Mouse (Mus musculus) C2C12 (cell line): ENCODE measurements around the gene Tuba1a.

Source experiments
- CTCF ChIP-seq: IDR thresholded peaks from one replicate; pipeline ENCODE4 v1.5.1; 2011; ENCODE audit not compliant: control insufficient read depth, insufficient read depth, insufficient read length
- MAX ChIP-seq: IDR thresholded peaks from one replicate; pipeline ENCODE4 v1.6.1; 2011; ENCODE audit warnings: mild to moderate bottlenecking, control low read depth
- USF1 ChIP-seq: IDR thresholded peaks from one replicate; pipeline ENCODE4 v1.6.1; 2011; ENCODE audit warnings: low read depth, mild to moderate bottlenecking, control low read depth, moderate library complexity

DNA sequence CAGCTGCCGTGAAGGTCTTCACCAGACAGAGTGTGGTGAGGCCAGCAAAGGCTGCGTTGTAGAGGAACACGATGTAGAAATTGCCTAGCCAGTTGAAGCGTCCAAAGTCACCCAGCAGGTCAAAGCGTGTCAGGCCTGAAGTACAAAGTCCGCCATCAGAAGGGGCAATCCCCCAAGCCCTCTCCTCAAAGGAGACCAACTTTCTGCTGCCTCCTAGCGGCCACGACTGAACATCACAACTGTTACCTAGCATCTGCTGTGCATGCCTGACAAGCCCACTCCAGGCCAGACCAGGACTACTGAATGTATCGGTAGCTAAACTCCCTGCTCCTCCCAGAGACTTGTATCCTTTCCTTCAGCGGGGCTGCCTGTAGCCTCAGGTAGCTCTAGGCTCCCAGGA is 48.8 kb downstream of the Tuba1a start:
- peak; percentile 66 for TF ChIP-seq CTCF
- no peak for TF ChIP-seq USF1
- TF ChIP-seq MAX = no peak
